Mouse (Mus musculus): ENCODE data around the gene Mrps31. TPM values are rescaled to one million over a fixed set of nuclear protein-coding genes. Genes with fewer than 3 reads are reported as not detected.

Mrps31 gene
- polyA plus RNA-seq (2015; fragmentation: Nextera tagmentation; extraction: Ambion mirVana), result 50.2 and 55.7 TPM in 2 replicates

GRCm38 (mm10) chr8:22411282-22411702 lies at the start of gene Mrps31:
Mrps31 (plus strand) TSS chr8:22411361.
- peak within 1 kb of the TSS; percentile 72 for H3K9ac ChIP-seq
- peak within 1 kb of the TSS; percentile 75 for H3K27ac ChIP-seq
- 0% methylated on average over 25 of the region's 25 CpGs for WGBS
- peak within 1 kb of the TSS; percentile 75 for H3K4me3 ChIP-seq (replicated peaks)
- no peaks in the 10 kb centered on the region for H3K27me3 ChIP-seq (replicated peaks)
- ATAC-seq (ENCODE audit: insufficient read depth, low FRiP score, low read depth), result peak; percentile 87; the same call in 1 of the 2 replicates
- H3K4me1 ChIP-seq, result 0 out of 2 replicates have a peak, but pooled peaks cover 6% of the 10 kb centered on the region
- peak within 1 kb of the TSS; percentile 67 for H3K4me2 ChIP-seq
- no peaks in the 10 kb centered on the region for H3K9me3 ChIP-seq
- 0 out of 2 replicates have a peak, but pooled peaks cover 4% of the 10 kb centered on the region for H3K36me3 ChIP-seq

- 84% methylated on average over 5 of the region's 5 CpGs for WGBS
- Histone ChIP-seq H3K4me3 (replicated peaks) (no peak overlapping the region), H3K4me1 (no peaks in the 10 kb centered on the region), H3K9me3 (no peaks in the 10 kb centered on the region), H3K36me3 (peaks cover 9% of the 10 kb centered on the region; the same call in 1 of the 2 replicates), H3K4me2 (no peak overlapping the region), H3K27ac (no peak overlapping the region), H3K9ac (no peak overlapping the region), H3K27me3 (replicated peaks) (no peaks in the 10 kb centered on the region)
- no peak for ATAC-seq (ENCODE audit: insufficient read depth, low FRiP score, low read depth)
Measured at GRCm38 (mm10) chr8:22376311-22376710, 34.9 kb upstream of the Mrps31 start.

- Histone ChIP-seq H3K4me2 (no peak overlapping the region), H3K4me3 (replicated peaks) (no peak overlapping the region), H3K27me3 (replicated peaks) (no peaks in the 10 kb centered on the region), H3K36me3 (peaks cover 10% of the 10 kb centered on the region; the same call in 1 of the 2 replicates), H3K9ac (no peak overlapping the region), H3K9me3 (no peaks in the 10 kb centered on the region), H3K4me1 (no peaks in the 10 kb centered on the region), H3K27ac (no peak overlapping the region)
- peak; percentile 47; the same call in 1 of the 2 replicates for ATAC-seq (ENCODE audit: insufficient read depth, low FRiP score, low read depth)
- WGBS, result 41% methylated on average over 5 of the region's 5 CpGs
Measured at GRCm38 (mm10) chr8:22376903-22377302, 34.3 kb upstream of the Mrps31 start.

- no peaks in the 10 kb centered on the region for H3K27me3 ChIP-seq (replicated peaks)
- no peak for ATAC-seq (ENCODE audit: insufficient read depth, low FRiP score, low read depth)
- H3K9me3 ChIP-seq, result no peaks in the 10 kb centered on the region
- no peak overlapping the region for H3K27ac ChIP-seq
- no peak overlapping the region for H3K4me2 ChIP-seq
- no peaks in the 10 kb centered on the region for H3K4me1 ChIP-seq
- 85% methylated on average over 11 of the region's 11 CpGs for WGBS
- no peak overlapping the region for H3K4me3 ChIP-seq (replicated peaks)
- peaks cover 16% of the 10 kb centered on the region for H3K36me3 ChIP-seq
- H3K9ac ChIP-seq, result no peak overlapping the region
Measured at GRCm38 (mm10) chr8:22380934-22381333, 30.2 kb upstream of the Mrps31 start.

- Histone ChIP-seq H3K4me2 (no peak overlapping the region), H3K36me3 (peaks cover 21% of the 10 kb centered on the region), H3K27me3 (replicated peaks) (no peaks in the 10 kb centered on the region), H3K27ac (no peak overlapping the region), H3K9ac (no peak overlapping the region), H3K4me1 (no peaks in the 10 kb centered on the region), H3K9me3 (no peaks in the 10 kb centered on the region), H3K4me3 (replicated peaks) (no peak overlapping the region)
- ATAC-seq (ENCODE audit: insufficient read depth, low FRiP score, low read depth), result no peak
- 85% methylated on average over 19 of the region's 19 CpGs for WGBS
Measured at GRCm38 (mm10) chr8:22382824-22383595, 28.2 kb upstream of the Mrps31 start.

- no peak for ATAC-seq (ENCODE audit: insufficient read depth, low FRiP score, low read depth)
- Histone ChIP-seq H3K36me3 (peaks cover 38% of the 10 kb centered on the region), H3K9ac (no peak overlapping the region), H3K4me1 (no peaks in the 10 kb centered on the region), H3K27me3 (replicated peaks) (no peaks in the 10 kb centered on the region), H3K27ac (no peak overlapping the region), H3K4me3 (replicated peaks) (no peak overlapping the region), H3K9me3 (no peaks in the 10 kb centered on the region), H3K4me2 (no peak overlapping the region)
- 82% methylated on average over 6 of the region's 6 CpGs for WGBS
Measured at GRCm38 (mm10) chr8:22385158-22385557, 26.0 kb upstream of the Mrps31 start.

GRCm38 (mm10) chr8:22389874-22390273 lies 21.3 kb upstream of the Mrps31 start:
- H3K4me2 ChIP-seq, result no peak overlapping the region
- H3K36me3 ChIP-seq, result peaks cover 30% of the 10 kb centered on the region
- WGBS, result 78% methylated on average over 10 of the region's 10 CpGs
- no peaks in the 10 kb centered on the region for H3K27me3 ChIP-seq (replicated peaks)
- no peak overlapping the region for H3K9ac ChIP-seq
- ATAC-seq (ENCODE audit: insufficient read depth, low FRiP score, low read depth), result no peak
- H3K4me3 ChIP-seq (replicated peaks), result no peak overlapping the region
- no peaks in the 10 kb centered on the region for H3K4me1 ChIP-seq
- H3K9me3 ChIP-seq, result no peaks in the 10 kb centered on the region
- H3K27ac ChIP-seq, result no peak overlapping the region

- Histone ChIP-seq H3K36me3 (peaks cover 30% of the 10 kb centered on the region), H3K4me1 (no peaks in the 10 kb centered on the region), H3K9me3 (no peaks in the 10 kb centered on the region), H3K4me2 (no peak overlapping the region), H3K9ac (no peak overlapping the region), H3K27ac (no peak overlapping the region), H3K4me3 (replicated peaks) (no peak overlapping the region), H3K27me3 (replicated peaks) (no peaks in the 10 kb centered on the region)
- peak; percentile 57; the same call in 1 of the 2 replicates for ATAC-seq (ENCODE audit: insufficient read depth, low FRiP score, low read depth)
- WGBS, result 74% methylated on average over 8 of the region's 8 CpGs
Measured at GRCm38 (mm10) chr8:22390766-22391463, 20.2 kb upstream of the Mrps31 start.

- no peak overlapping the region for H3K27ac ChIP-seq
- H3K36me3 ChIP-seq, result peaks cover 15% of the 10 kb centered on the region
- H3K9me3 ChIP-seq, result no peaks in the 10 kb centered on the region
- H3K27me3 ChIP-seq (replicated peaks), result no peaks in the 10 kb centered on the region
- no peak for ATAC-seq (ENCODE audit: insufficient read depth, low FRiP score, low read depth)
- no peak overlapping the region for H3K9ac ChIP-seq
- H3K4me3 ChIP-seq (replicated peaks), result no peak overlapping the region
- H3K4me2 ChIP-seq, result no peak overlapping the region
- 0 out of 2 replicates have a peak, but pooled peaks cover 6% of the 10 kb centered on the region for H3K4me1 ChIP-seq
- 66% methylated on average over 4 of the region's 4 CpGs for WGBS
Measured at GRCm38 (mm10) chr8:22394471-22394870, 16.7 kb upstream of the Mrps31 start.

- H3K36me3 ChIP-seq, result peaks cover 7% of the 10 kb centered on the region; the same call in 1 of the 2 replicates
- H3K9ac ChIP-seq, result no peak overlapping the region
- H3K4me3 ChIP-seq (replicated peaks), result no peak overlapping the region
- 92% methylated on average over 8 of the region's 8 CpGs for WGBS
- H3K4me1 ChIP-seq, result 0 out of 2 replicates have a peak, but pooled peaks cover 6% of the 10 kb centered on the region
- ATAC-seq (ENCODE audit: insufficient read depth, low FRiP score, low read depth), result no peak
- no peaks in the 10 kb centered on the region for H3K9me3 ChIP-seq
- no peaks in the 10 kb centered on the region for H3K27me3 ChIP-seq (replicated peaks)
- no peak overlapping the region for H3K4me2 ChIP-seq
- no peak overlapping the region for H3K27ac ChIP-seq
Measured at GRCm38 (mm10) chr8:22395256-22395655, 15.9 kb upstream of the Mrps31 start.

GRCm38 (mm10) chr8:22397811-22398141 lies 13.4 kb upstream of the Mrps31 start:
- under 1% methylated on average over 13 of the region's 13 CpGs for WGBS
- no peak for ATAC-seq (ENCODE audit: insufficient read depth, low FRiP score, low read depth)
- no peaks in the 10 kb centered on the region for H3K27me3 ChIP-seq (replicated peaks)
- 0 out of 2 replicates have a peak, but pooled peaks cover 6% of the 10 kb centered on the region for H3K4me1 ChIP-seq
- peak overlapping the region; percentile 80 for H3K4me2 ChIP-seq
- H3K9ac ChIP-seq, result peak overlapping the region; percentile 69
- no peaks in the 10 kb centered on the region for H3K36me3 ChIP-seq
- no peaks in the 10 kb centered on the region for H3K9me3 ChIP-seq
- peak overlapping the region; percentile 90; the same call in 1 of the 2 replicates for H3K27ac ChIP-seq
- H3K4me3 ChIP-seq (replicated peaks), result peak overlapping the region; percentile 86

All from stomach, embryonic 15.5 days (tissue).